Mouse (Mus musculus) heart, embryonic 14.5 days (tissue): Measurements from ENCODE around the gene Tmcc3. TPM values are rescaled to one million over a fixed set of nuclear protein-coding genes. Genes with fewer than 3 reads are reported as not detected.

Experiments used
- ATAC-seq: fragments of 200-750 bp; cut with Nextera tagmentation; 2 replicates; pipeline ENCODE4 v1.8.0; 2017; ENCODE audit warnings: low read depth, moderate TSS enrichment; ENCODE audit not compliant: insufficient number of reproducible peaks, insufficient read depth, low FRiP score
- H3K27ac ChIP-seq, 2 experiments: fragments of 200-500 bp in 1 of 2; fragments of 300-500 bp in 1 of 2; sonication (generic) in 1 of 2; replicated peaks in 1 of 2; 2 replicates each; pipeline ENCODE4 v1.5.1; 2012 to 2014; ENCODE audit warnings: low read depth in 2 of 2, low read length in 2 of 2, control low read depth in 1 of 2, mild to moderate bottlenecking in 1 of 2, mixed read lengths in 1 of 2; ENCODE audit not compliant: control insufficient read depth in 1 of 2, insufficient read depth in 1 of 2
- H3K27me3 ChIP-seq: fragments of 300-500 bp; sonication (generic); 2 replicates; pipeline ENCODE4 v1.6.1; 2014; ENCODE audit warnings: mild to moderate bottlenecking, low read length, control low read depth; ENCODE audit not compliant: control insufficient read depth, insufficient read depth
- H3K36me3 ChIP-seq: fragments of 300-500 bp; sonication (generic); 2 replicates; pipeline ENCODE4 v1.6.1; 2014; ENCODE audit warnings: mild to moderate bottlenecking, control low read depth, low read length, mixed read lengths; ENCODE audit not compliant: control insufficient read depth, insufficient read depth
- H3K4me1 ChIP-seq, 2 experiments: fragments of 200-500 bp in 1 of 2; fragments of 300-500 bp in 1 of 2; sonication (generic) in 1 of 2; 2 replicates each; pipeline ENCODE4 v1.6.1; 2012 to 2014; ENCODE audit warnings: low read length in 2 of 2, control low read depth in 1 of 2, mixed read lengths in 1 of 2; ENCODE audit not compliant: control insufficient read depth in 2 of 2, insufficient read depth in 2 of 2
- H3K4me2 ChIP-seq: fragments of 300-500 bp; sonication (generic); 2 replicates; pipeline ENCODE4 v1.6.1; 2014; ENCODE audit warnings: mild to moderate bottlenecking, low read length
- H3K4me3 ChIP-seq, 2 experiments: fragments of 200-500 bp in 1 of 2; fragments of 300-500 bp in 1 of 2; sonication (generic) in 1 of 2; 2 replicates each; pipeline ENCODE4 v1.5.1; 2012 to 2014; ENCODE audit warnings: low read length in 2 of 2, mild to moderate bottlenecking in 2 of 2, control low read depth in 1 of 2, low read depth in 1 of 2, moderate library complexity in 1 of 2; ENCODE audit not compliant: control insufficient read depth in 1 of 2, insufficient read depth in 1 of 2
- H3K9ac ChIP-seq: fragments of 300-500 bp; sonication (generic); 2 replicates; pipeline ENCODE4 v1.6.1; 2014; ENCODE audit warnings: mild to moderate bottlenecking, low read length
- H3K9me3 ChIP-seq: fragments of 300-500 bp; sonication (generic); 2 replicates; pipeline ENCODE4 v1.6.1; 2016; ENCODE audit warnings: low read length, control low read depth; ENCODE audit not compliant: control insufficient read depth
- WGBS: fragments of 180-500 bp; shearing (Covaris S2); extraction: QIAGEN DNeasy Blood & Tissue Kit; methylation state at CpG from one replicate; pipeline ENCODE4 v1.1.7; 2014; 5-methylcytosine and 5-hydroxymethylcytosine counted together
- polyA plus RNA-seq: library from polyadenylated mRNA; unstranded; fragments of >200 nt; fragmentation: Nextera tagmentation; extraction: Ambion mirVana; gene quantifications from 2 replicates; pipeline ENCODE4 v1.2.1, GENCODE M21; 2014

Tmcc3 gene
- polyA plus RNA-seq, 1 experiment from 2014 or later: 9.6 TPM

DNA sequence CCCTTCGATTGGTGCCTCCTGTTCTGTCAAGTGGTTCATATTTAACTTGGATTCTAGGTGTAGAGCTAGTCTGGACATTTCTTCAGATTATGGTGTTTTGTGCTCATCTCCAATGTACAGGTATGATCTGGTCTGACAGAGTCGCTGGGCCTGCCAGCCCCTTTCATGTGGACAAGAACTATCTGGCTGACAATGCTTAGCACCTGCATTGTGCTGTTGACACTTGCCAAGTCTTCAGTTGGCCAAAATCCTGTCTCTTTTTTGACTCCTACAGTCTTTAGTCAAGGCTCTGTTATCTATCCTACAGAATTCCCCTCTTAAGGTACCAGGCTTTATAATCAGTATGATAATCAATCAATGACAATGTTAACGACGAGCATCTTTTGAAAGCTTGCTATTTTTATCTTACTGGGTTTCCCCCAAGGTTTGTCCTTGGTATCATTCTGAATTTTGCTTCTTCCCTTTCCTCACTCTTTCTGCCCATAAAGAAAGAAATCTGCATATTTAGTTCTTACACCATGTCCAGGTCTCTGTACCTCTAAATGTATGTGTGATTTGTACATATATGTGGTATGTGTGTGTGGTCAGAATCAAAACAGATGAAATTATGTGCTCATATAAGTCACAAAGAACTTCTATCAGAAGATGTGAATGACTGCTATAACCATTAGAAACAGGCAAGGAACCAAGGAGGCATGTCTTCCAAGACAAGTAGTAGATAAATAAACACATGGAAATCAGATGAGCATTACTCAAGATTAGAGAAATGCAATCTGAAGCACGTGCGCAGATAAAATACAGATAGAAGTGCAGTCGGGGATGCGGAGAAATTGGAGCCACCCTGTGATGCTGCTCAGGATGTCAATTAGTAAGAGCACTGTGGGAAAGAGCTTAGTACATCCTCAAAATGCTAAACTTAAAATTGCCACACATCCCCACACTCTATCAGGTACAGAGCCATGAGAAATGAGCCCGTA is 41.4 kb downstream of the Tmcc3 start:
- 0 out of 4 replicates have a peak, but pooled peaks cover 0 to 3% of the 10 kb centered on the region in 2 experiments for H3K4me1 ChIP-seq
- H3K27me3 ChIP-seq: no peaks in the 10 kb centered on the region
- no peak overlapping the region for H3K9ac ChIP-seq
- no peaks in the 10 kb centered on the region for H3K9me3 ChIP-seq
- 75% methylated on average over 9 of the region's 9 CpGs for WGBS
- ATAC-seq: no peak
- H3K36me3 ChIP-seq: no peaks in the 10 kb centered on the region
- no peak overlapping the region for H3K4me2 ChIP-seq
- H3K27ac ChIP-seq: no peak overlapping the region
- no peak overlapping the region for H3K4me3 ChIP-seq

DNA sequence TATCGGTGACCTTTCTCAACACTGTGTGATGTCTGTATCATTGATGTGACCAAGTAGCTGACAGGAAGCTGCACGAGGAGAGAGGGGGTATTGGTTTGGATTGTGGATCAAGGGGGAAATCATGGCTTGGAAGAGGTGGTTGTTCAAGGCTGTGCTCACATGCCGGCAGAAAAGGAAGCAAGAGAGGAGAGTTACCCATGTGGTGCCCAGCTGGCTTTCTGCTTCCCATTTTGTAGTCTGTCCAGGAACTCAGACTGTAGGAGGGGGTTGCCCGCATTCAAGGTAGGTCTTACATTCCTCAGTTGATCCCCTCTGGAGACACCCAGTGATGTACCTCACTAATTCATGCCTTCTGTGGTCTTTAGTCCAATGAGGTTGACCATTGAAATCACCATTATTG is 42.3 kb downstream of the Tmcc3 start:
- Histone ChIP-seq H3K27ac (no peak overlapping the region), H3K4me1 (0 out of 4 replicates have a peak, but pooled peaks cover 0 to 3% of the 10 kb centered on the region in 2 experiments), H3K4me2 (no peak overlapping the region), H3K27me3 (no peaks in the 10 kb centered on the region), H3K9me3 (no peaks in the 10 kb centered on the region), H3K36me3 (no peaks in the 10 kb centered on the region), H3K4me3 (no peak overlapping the region), H3K9ac (no peak overlapping the region)
- 55% methylated on average over 4 of the region's 4 CpGs for WGBS
- no peak for ATAC-seq

DNA sequence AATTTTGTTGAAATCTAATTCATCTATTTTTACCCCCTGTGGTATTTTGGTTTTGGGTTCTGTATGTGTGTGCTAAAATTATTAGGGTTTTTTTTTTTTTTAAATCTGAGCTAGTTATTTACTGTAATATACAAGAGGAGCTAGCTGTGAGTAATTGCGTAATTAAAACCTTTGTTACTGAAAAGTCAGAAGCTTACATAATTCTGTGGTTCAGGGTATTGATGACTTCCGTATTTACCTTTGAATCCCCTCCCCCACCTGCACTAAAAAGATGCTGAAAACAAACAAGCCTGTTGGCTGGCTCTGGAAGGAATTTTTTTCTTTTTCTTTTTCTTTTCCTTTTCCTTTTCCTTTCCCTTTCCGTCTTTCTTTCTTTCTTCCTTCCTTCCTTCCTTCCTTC is 42.7 kb downstream of the Tmcc3 start:
- Histone ChIP-seq H3K4me2 (no peak overlapping the region), H3K4me1 (0 out of 4 replicates have a peak, but pooled peaks cover 0 to 3% of the 10 kb centered on the region in 2 experiments), H3K27ac (no peak overlapping the region), H3K27me3 (no peaks in the 10 kb centered on the region), H3K4me3 (no peak overlapping the region), H3K9ac (no peak overlapping the region), H3K9me3 (no peaks in the 10 kb centered on the region), H3K36me3 (no peaks in the 10 kb centered on the region)
- WGBS: 77% methylated on average over 3 of the region's 3 CpGs
- ATAC-seq: no peak

DNA sequence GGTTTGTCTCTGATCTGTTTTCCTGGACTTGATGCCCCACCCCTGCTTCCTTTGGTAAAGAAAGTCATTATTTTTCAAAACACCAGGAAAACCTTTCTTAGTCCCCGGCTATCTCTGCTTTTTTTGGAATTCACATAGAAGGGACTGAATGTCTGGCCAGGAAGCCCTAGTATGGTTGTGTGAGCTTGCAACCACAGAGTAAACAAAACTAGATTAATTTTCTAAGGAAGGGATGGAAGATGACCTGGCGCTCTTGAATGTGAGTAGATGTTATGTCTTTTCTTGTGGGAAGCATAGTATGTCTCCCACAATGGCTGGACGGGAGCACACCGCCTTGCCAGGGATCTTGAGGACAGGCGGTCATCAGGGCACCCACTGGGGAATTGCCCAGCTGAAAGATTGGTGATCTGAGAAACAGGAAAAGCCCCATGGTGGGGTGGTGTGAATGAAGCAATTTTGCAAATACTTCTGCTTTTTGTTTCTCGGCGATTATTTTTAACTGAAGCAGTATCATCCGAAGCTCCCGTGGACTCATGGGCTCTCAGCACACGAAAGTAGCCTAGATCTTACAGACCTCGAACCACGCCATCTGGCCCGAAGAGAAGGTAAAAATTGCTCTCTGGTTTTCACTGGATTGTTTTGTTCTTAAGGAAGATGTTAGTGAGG is 44.9 kb downstream of the Tmcc3 start:
- 0 out of 2 replicates have a peak, but pooled peaks cover under 1% of the 10 kb centered on the region for H3K9me3 ChIP-seq
- WGBS: 81% methylated on average over 13 of the region's 13 CpGs
- no peaks in the 10 kb centered on the region for H3K27me3 ChIP-seq
- H3K4me2 ChIP-seq: no peak overlapping the region
- no peak for ATAC-seq
- H3K4me1 ChIP-seq: 0 out of 4 replicates have a peak, but pooled peaks cover 0 to 3% of the 10 kb centered on the region in 2 experiments
- no peaks in the 10 kb centered on the region for H3K36me3 ChIP-seq
- H3K9ac ChIP-seq: no peak overlapping the region
- 0 out of 4 replicates have a peak overlapping the region, but pooled peaks of 1 of the 2 experiments have one; percentile 6 for H3K27ac ChIP-seq
- no peak overlapping the region for H3K4me3 ChIP-seq

DNA sequence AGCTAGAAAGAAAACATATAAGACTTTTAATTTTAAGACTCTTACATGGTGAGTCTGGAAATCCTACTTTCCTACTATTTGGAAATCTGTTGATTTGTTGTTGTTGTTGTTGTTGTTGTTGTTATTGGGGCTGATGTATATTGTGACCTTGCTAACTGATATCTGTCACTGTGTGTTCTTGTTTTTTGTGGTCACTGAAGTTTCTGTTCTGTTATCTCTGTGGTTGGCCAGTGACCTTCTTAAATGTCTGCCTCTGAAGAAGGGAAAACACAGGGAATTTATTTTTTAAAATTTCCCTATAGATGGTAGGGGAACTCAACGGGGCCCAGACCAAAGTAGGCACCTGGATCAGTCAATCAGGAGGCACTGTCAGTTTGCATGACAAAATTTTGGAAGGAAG is 48.9 kb downstream of the Tmcc3 start:
- Histone ChIP-seq H3K27ac (no peak overlapping the region), H3K9me3 (peaks cover 3% of the 10 kb centered on the region; the same call in 1 of the 2 replicates), H3K4me3 (no peak overlapping the region), H3K27me3 (no peaks in the 10 kb centered on the region), H3K4me1 (0 out of 4 replicates have a peak, but pooled peaks cover 0 to 1% of the 10 kb centered on the region in 2 experiments), H3K9ac (no peak overlapping the region), H3K4me2 (no peak overlapping the region), H3K36me3 (no peaks in the 10 kb centered on the region)
- ATAC-seq: no peak
- WGBS: 64% methylated on average over 1 of the region's 1 CpGs

DNA sequence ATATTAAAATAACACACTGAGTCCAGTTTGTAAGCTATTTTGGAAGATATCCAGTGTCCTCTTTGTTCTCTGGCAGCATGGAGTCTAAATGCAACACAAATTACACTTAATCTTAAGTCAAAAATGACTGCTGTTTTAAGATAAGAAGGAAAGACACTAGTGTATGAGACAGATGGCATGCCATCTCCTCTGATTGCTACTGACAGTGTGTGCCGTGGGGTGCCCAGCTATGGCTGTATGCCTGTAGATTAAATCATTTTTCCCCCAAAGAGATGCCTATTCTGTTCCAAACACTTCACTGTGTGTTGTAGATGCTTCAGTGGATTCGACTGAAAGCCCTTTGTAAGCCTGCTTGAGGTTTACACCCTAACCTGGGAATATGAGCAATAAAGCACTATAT is 59.5 kb downstream of the Tmcc3 start:
- Histone ChIP-seq H3K9ac (no peak overlapping the region), H3K27me3 (no peaks in the 10 kb centered on the region), H3K36me3 (no peaks in the 10 kb centered on the region), H3K4me1 (no peaks in the 10 kb centered on the region), H3K9me3 (no peaks in the 10 kb centered on the region), H3K4me2 (no peak overlapping the region), H3K4me3 (no peak overlapping the region), H3K27ac (no peak overlapping the region)
- 56% methylated on average over 2 of the region's 2 CpGs for WGBS
- ATAC-seq: no peak

DNA sequence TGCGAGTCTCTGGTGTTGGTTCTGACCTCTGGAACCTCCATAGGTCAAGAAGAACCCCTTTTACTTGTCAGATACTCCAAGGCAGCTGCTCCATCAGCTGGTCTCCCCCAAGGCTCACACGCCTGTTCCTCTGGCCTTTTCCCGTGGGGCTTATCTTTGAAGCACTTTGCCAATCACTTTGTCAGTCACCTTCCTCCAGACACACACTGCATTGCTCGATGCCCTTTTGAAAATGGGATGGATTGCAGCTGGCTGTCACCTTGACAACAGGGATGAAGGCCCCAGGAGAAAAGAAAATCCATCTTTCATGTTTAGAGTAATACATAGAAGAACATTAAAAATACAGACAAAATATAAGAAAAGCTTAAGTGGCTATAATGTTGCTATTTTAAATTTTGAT is 65.2 kb downstream of the Tmcc3 start:
- Histone ChIP-seq H3K27me3 (no peaks in the 10 kb centered on the region), H3K4me3 (no peak overlapping the region), H3K36me3 (no peaks in the 10 kb centered on the region), H3K9ac (no peak overlapping the region), H3K4me1 (no peaks in the 10 kb centered on the region), H3K9me3 (no peaks in the 10 kb centered on the region), H3K4me2 (no peak overlapping the region), H3K27ac (no peak overlapping the region)
- WGBS: 21% methylated on average over 4 of the region's 4 CpGs
- no peak for ATAC-seq
